Mouse (Mus musculus) stomach, embryonic 14.5 days (tissue): ENCODE data around the gene Lsamp. TPM values are rescaled to one million over a fixed set of nuclear protein-coding genes. Genes with fewer than 3 reads are reported as not detected.

Experiments
- ATAC-seq: fragments of 200-750 bp; cut with Nextera tagmentation; 2 replicates; pipeline ENCODE4 v1.8.0; 2017; ENCODE audit warnings: low read depth, moderate TSS enrichment; ENCODE audit not compliant: insufficient number of reproducible peaks, insufficient read depth, low FRiP score
- H3K27ac ChIP-seq: fragments of 300-500 bp; sonication (generic); 2 replicates; pipeline ENCODE4 v1.5.1; 2014; ENCODE audit warnings: mild to moderate bottlenecking, low read length, moderate library complexity, mixed read lengths
- H3K27me3 ChIP-seq: fragments of 300-500 bp; sonication (generic); 2 replicates; pipeline ENCODE4 v1.6.1; 2014; ENCODE audit warnings: low read length, control low read depth, mixed read lengths; ENCODE audit not compliant: control insufficient read depth, insufficient read depth
- H3K36me3 ChIP-seq: fragments of 300-500 bp; sonication (generic); 2 replicates; pipeline ENCODE4 v1.6.1; 2014; ENCODE audit warnings: mild to moderate bottlenecking, control low read depth, low read length, moderate library complexity, mixed read lengths; ENCODE audit not compliant: control insufficient read depth, insufficient read depth
- H3K4me1 ChIP-seq: fragments of 300-500 bp; sonication (generic); 2 replicates; pipeline ENCODE4 v1.6.1; 2014; ENCODE audit warnings: low read length, control low read depth, mixed read lengths; ENCODE audit not compliant: control insufficient read depth, insufficient read depth
- H3K4me2 ChIP-seq: fragments of 300-500 bp; sonication (generic); replicated peaks from 2 replicates; pipeline ENCODE4 v1.6.1; 2014; ENCODE audit warnings: low read depth, low read length, control low read depth
- H3K4me3 ChIP-seq: fragments of 300-500 bp; sonication (generic); 2 replicates; pipeline ENCODE4 v1.5.1; 2014; ENCODE audit warnings: low read depth, low read length, control low read depth
- H3K9ac ChIP-seq: fragments of 300-500 bp; sonication (generic); replicated peaks from 2 replicates; pipeline ENCODE4 v1.6.1; 2014; ENCODE audit warnings: low read depth, mild to moderate bottlenecking, control low read depth, low read length, moderate library complexity, mixed read lengths
- H3K9me3 ChIP-seq: fragments of 300-500 bp; sonication (generic); 2 replicates; pipeline ENCODE4 v1.6.1; 2016; ENCODE audit warnings: low read depth, low read length, control low read depth; ENCODE audit not compliant: control insufficient read depth
- WGBS: fragments of 180-500 bp; shearing (Covaris S2); extraction: QIAGEN DNeasy Blood & Tissue Kit; methylation state at CpG from one replicate; pipeline ENCODE4 v1.1.7; 2014; 5-methylcytosine and 5-hydroxymethylcytosine counted together
- polyA plus RNA-seq: library from polyadenylated mRNA; unstranded; fragments of >200 nt; fragmentation: Nextera tagmentation; extraction: Ambion mirVana; gene quantifications from 2 replicates; pipeline ENCODE4 v1.2.1, GENCODE M21; 2014

The Lsamp gene
- polyA plus RNA-seq, 1 experiment from 2014 or later, result 15.6 TPM

DNA sequence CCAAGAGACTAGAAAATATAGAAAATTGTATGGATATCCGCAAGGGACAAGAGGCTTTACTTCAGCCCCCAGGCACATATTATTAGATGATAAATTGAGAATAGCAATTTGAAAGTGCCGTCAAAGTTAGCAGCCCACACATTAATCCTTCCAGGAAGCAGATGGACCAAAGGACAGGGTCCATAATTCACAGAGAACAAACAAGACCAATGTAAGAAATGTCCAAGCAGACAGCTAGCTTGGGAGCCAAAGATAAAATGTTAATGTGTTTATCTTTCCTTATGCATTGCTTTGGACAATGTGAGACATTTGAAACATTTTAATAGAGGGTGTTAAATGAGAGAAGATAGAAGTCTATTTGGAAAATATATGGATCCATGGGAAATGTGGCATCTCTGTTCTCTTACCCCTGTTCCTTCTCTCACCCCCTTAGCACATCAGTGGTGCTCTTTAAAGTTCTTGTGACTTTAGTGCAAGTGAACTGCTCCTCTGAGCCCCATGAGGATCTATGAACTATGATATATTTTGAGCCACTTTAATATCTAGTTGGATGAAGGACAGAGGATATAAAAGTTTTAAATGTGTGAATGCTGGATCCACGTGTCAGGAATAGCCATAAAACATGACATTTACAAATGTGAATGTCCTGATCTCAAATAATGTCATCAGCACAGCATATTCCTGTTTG is 1952.9 kb downstream of the Lsamp start:
- no peak overlapping the region for H3K4me2 ChIP-seq
- H3K27ac ChIP-seq, result no peak overlapping the region
- H3K36me3 ChIP-seq, result no peaks in the 10 kb centered on the region
- ATAC-seq, result no peak
- H3K4me1 ChIP-seq, result no peaks in the 10 kb centered on the region
- H3K4me3 ChIP-seq, result no peak overlapping the region
- no peak overlapping the region for H3K9ac ChIP-seq
- WGBS, result 40% methylated on average over 3 of the region's 3 CpGs
- no peaks in the 10 kb centered on the region for H3K9me3 ChIP-seq
- no peaks in the 10 kb centered on the region for H3K27me3 ChIP-seq

GRCm38 (mm10) chr16:41937596-41937990 is 1953.4 kb downstream of the Lsamp start:
- Histone ChIP-seq H3K9ac (no peak overlapping the region), H3K27me3 (no peaks in the 10 kb centered on the region), H3K9me3 (no peaks in the 10 kb centered on the region), H3K36me3 (no peaks in the 10 kb centered on the region), H3K4me3 (no peak overlapping the region), H3K27ac (no peak overlapping the region), H3K4me2 (no peak overlapping the region), H3K4me1 (no peaks in the 10 kb centered on the region)
- no peak for ATAC-seq
- 50% methylated on average over 1 of the region's 1 CpGs for WGBS

DNA sequence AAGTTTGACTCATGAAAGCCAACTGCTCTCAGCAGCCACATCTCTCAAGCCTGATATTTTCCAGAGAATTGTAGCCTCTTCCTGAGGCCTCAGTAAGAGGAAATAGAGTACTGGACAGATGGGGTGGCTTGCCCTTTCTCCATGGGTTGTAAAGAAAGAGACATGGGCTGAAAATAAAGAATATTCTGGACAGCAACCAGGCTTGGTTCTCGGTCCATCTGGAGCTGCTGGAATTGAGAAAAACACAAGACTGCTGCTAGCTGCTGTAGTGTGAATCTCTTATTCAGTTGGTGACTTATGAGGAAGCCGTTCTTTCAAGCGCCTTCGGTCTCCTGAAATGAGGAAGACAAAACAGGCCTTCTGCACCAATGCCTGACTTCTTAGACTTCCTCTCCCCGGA is 1954.1 kb downstream of the Lsamp start:
- Histone ChIP-seq H3K4me2 (no peak overlapping the region), H3K36me3 (no peaks in the 10 kb centered on the region), H3K9ac (no peak overlapping the region), H3K27me3 (no peaks in the 10 kb centered on the region), H3K9me3 (no peaks in the 10 kb centered on the region), H3K27ac (no peak overlapping the region), H3K4me3 (no peak overlapping the region), H3K4me1 (no peaks in the 10 kb centered on the region)
- ATAC-seq, result no peak
- WGBS, result 85% methylated on average over 5 of the region's 5 CpGs

DNA sequence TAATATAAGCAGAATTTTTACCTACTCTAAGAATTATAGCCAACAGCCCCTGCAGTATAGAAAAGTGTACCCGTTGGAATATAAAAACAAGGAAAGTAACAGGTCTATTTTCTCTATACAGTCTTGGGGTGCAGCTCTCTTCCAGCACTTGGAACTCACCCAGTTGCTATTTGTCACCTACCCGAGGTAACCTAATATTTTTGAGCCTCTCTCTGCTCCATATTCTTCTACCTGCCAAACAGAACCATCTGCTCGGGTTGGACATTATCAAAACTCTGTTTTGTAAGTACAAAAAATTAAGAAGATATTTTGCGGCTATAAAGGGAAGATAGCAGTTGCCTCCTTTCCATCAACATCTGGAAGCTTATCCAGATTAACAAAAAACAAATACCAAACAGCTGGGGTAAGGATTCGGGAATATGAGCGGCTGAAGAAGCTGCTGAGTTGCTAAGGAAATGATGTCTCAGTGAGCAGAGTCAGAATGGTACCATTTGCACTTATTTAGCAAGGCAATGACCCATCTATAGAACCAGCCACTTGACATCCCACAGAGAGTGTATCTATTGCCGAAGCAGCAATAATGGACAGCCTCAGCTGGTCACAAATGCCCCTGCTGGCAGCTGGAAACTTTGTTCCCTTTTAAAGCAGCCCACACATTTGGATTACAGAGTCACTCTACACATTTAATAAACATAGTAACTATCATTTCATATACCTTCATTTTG is 1957.6 kb downstream of the Lsamp start:
- H3K9ac ChIP-seq, result no peak overlapping the region
- H3K27ac ChIP-seq, result no peak overlapping the region
- H3K9me3 ChIP-seq, result no peaks in the 10 kb centered on the region
- H3K4me3 ChIP-seq, result no peak overlapping the region
- H3K4me2 ChIP-seq, result no peak overlapping the region
- no peaks in the 10 kb centered on the region for H3K4me1 ChIP-seq
- ATAC-seq, result no peak
- H3K27me3 ChIP-seq, result no peaks in the 10 kb centered on the region
- H3K36me3 ChIP-seq, result no peaks in the 10 kb centered on the region
- WGBS, result 85% methylated on average over 7 of the region's 7 CpGs

DNA sequence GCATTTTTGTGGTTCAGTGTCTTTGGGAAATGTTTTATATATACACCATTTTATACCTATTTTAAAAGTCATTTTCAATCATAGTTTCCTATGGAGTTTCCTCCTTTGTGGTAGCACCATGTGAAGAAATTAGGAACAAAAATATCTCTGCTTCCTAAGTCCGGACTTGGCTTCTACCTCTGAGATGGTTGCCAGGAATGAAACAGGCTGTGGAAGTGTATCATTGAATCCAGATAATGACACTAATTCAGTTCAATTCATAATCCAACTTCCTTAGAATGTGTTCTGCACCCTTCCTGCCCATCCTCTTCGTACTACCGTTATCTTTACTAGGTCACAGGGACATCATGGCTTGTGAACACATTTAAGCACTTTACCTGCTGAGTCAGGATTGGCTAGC is 1973.7 kb downstream of the Lsamp start:
- no peaks in the 10 kb centered on the region for H3K27me3 ChIP-seq
- no peak overlapping the region for H3K4me3 ChIP-seq
- 95% methylated on average over 3 of the region's 3 CpGs for WGBS
- no peaks in the 10 kb centered on the region for H3K36me3 ChIP-seq
- H3K9me3 ChIP-seq, result no peaks in the 10 kb centered on the region
- no peak overlapping the region for H3K9ac ChIP-seq
- no peaks in the 10 kb centered on the region for H3K4me1 ChIP-seq
- H3K27ac ChIP-seq, result no peak overlapping the region
- ATAC-seq, result no peak
- no peak overlapping the region for H3K4me2 ChIP-seq

GRCm38 (mm10) chr16:41965636-41966035 is 1981.5 kb downstream of the Lsamp start:
- Histone ChIP-seq H3K27me3 (no peaks in the 10 kb centered on the region), H3K9me3 (no peaks in the 10 kb centered on the region), H3K36me3 (no peaks in the 10 kb centered on the region), H3K27ac (no peak overlapping the region), H3K4me3 (no peak overlapping the region), H3K9ac (no peak overlapping the region), H3K4me1 (no peaks in the 10 kb centered on the region), H3K4me2 (no peak overlapping the region)
- WGBS, result 76% methylated on average over 1 of the region's 1 CpGs
- no peak for ATAC-seq

DNA sequence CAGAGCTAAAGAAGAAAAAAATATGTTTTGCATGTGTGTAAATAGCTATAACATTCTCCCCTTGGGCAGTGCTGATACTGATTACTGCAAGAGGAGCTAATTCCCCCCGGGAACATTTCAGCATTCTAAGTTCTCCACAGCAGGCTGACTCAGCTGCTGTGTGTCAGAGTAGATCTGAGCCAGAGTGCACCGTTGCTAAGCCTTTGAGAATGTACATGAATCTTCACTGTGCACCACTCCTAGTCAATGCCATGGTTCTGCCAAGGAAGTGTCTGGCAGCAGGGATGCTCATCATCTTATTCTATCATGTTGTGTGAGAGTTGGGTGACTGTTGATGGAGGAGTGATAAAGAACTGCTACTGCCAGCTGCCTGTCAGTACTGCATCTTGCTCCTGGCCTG is 1985.1 kb downstream of the Lsamp start:
- Histone ChIP-seq H3K27me3 (no peaks in the 10 kb centered on the region), H3K36me3 (no peaks in the 10 kb centered on the region), H3K4me3 (no peak overlapping the region), H3K9me3 (no peaks in the 10 kb centered on the region), H3K4me1 (no peaks in the 10 kb centered on the region), H3K27ac (no peak overlapping the region), H3K4me2 (no peak overlapping the region), H3K9ac (no peak overlapping the region)
- no peak for ATAC-seq
- WGBS, result 60% methylated on average over 2 of the region's 2 CpGs

- Histone ChIP-seq H3K4me1 (no peaks in the 10 kb centered on the region), H3K4me2 (no peak overlapping the region), H3K4me3 (no peak overlapping the region), H3K27me3 (no peaks in the 10 kb centered on the region), H3K9ac (no peak overlapping the region), H3K9me3 (no peaks in the 10 kb centered on the region), H3K27ac (no peak overlapping the region), H3K36me3 (no peaks in the 10 kb centered on the region)
- 53% methylated on average over 2 of the region's 2 CpGs for WGBS
- ATAC-seq, result no peak
Observed at GRCm38 (mm10) chr16:41974866-41975719, 1990.9 kb downstream of the Lsamp start.
